Mouse (Mus musculus) lung, postnatal 0 days (tissue): Measurements from ENCODE around the gene Thpo. TPM values are rescaled to one million over a fixed set of nuclear protein-coding genes. Genes with fewer than 3 reads are reported as not detected.

Experiments used
- ATAC-seq: fragments of 200-750 bp; cut with Nextera tagmentation; 2 replicates; pipeline ENCODE4 v1.8.0; 2017; ENCODE audit warnings: moderate library complexity
- DNase-seq: peaks from one replicate; pipeline ENCODE4 v3.0.0-alpha.2; 2016; ENCODE audit warnings: low spot score
- H3K27ac ChIP-seq: fragments of 300-500 bp; sonication (generic); 2 replicates; pipeline ENCODE4 v1.5.1; 2014; ENCODE audit warnings: antibody characterized with exemption, mild to moderate bottlenecking, low read length, mixed read lengths
- H3K27me3 ChIP-seq: fragments of 300-500 bp; sonication (generic); replicated peaks from 2 replicates; pipeline ENCODE4 v1.6.1; 2014; ENCODE audit warnings: low read length, mixed read lengths; ENCODE audit not compliant: insufficient read depth
- H3K36me3 ChIP-seq: fragments of 300-500 bp; sonication (generic); 2 replicates; pipeline ENCODE4 v1.6.1; 2014; ENCODE audit warnings: low read length, mixed read lengths; ENCODE audit not compliant: insufficient read depth
- H3K4me1 ChIP-seq: fragments of 300-500 bp; sonication (generic); 2 replicates; pipeline ENCODE4 v1.6.1; 2014; ENCODE audit warnings: antibody characterized with exemption, low read depth, low read length, mixed read lengths; ENCODE audit not compliant: insufficient read depth
- H3K4me2 ChIP-seq: fragments of 300-500 bp; sonication (generic); replicated peaks from 2 replicates; pipeline ENCODE4 v1.6.1; 2014; ENCODE audit warnings: low read depth, mild to moderate bottlenecking, low read length, moderate library complexity, mixed read lengths
- H3K4me3 ChIP-seq: fragments of 300-500 bp; sonication (generic); 2 replicates; pipeline ENCODE4 v1.5.1; 2014; ENCODE audit warnings: low read depth, low read length
- H3K9ac ChIP-seq: fragments of 300-500 bp; sonication (generic); replicated peaks from 2 replicates; pipeline ENCODE4 v1.6.1; 2014; ENCODE audit warnings: low read depth, mild to moderate bottlenecking
- H3K9me3 ChIP-seq: fragments of 300-500 bp; sonication (generic); 2 replicates; pipeline ENCODE4 v1.6.1; 2016; ENCODE audit warnings: low read length, mixed read lengths
- CTCF ChIP-seq: IDR thresholded peaks from 2 replicates; pipeline ENCODE4 v1.5.1; 2016; ENCODE audit warnings: antibody characterized with exemption, mild to moderate bottlenecking
- EP300 ChIP-seq: IDR thresholded peaks from 2 replicates; pipeline ENCODE4 v1.6.1; 2016; ENCODE audit warnings: antibody characterized with exemption, mild to moderate bottlenecking, control low read depth
- WGBS: fragments of 180-500 bp; shearing (Covaris S2); extraction: QIAGEN DNeasy Blood & Tissue Kit; methylation state at CpG from one replicate; pipeline ENCODE4 v1.1.7; 2014; 5-methylcytosine and 5-hydroxymethylcytosine counted together
- polyA plus RNA-seq: library from polyadenylated mRNA; unstranded; fragments of >200 nt; fragmentation: Nextera tagmentation; extraction: Ambion mirVana; gene quantifications from 2 replicates; pipeline ENCODE4 v1.2.1, GENCODE M21; 2015

Thpo gene
- polyA plus RNA-seq, 1 experiment from 2014 or later: 0.81 TPM

DNA sequence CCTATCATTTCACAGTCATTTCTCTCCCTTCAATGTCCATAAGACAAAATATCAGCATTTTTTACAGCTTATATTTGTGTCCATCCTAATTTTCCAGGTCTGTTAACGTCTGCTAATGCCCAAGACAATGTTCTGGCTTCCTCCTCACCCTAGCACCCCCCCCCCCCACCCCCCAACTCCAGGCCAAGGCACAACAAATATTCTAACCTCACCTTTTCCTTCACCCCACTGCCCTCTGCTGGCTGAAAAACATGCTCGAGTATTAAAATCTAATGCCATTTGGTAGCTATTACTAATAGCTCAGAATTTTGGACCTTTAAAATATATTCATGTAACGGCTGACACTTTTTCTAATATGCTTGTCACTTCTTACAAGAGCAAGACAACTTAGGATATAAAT lies 27.4 kb upstream of the Thpo start:
- WGBS: 4% methylated on average over 3 of the region's 3 CpGs
- H3K9me3 ChIP-seq: no peaks in the 10 kb centered on the region
- H3K9ac ChIP-seq: no peak overlapping the region
- no peak overlapping the region for H3K27ac ChIP-seq
- H3K4me2 ChIP-seq: no peak overlapping the region
- DNase-seq: peak; percentile 56
- no peaks in the 10 kb centered on the region for H3K36me3 ChIP-seq
- TF ChIP-seq EP300: no peak
- peak; percentile 74 for TF ChIP-seq CTCF
- ATAC-seq: no peak
- H3K4me1 ChIP-seq: no peaks in the 10 kb centered on the region
- H3K27me3 ChIP-seq: no peaks in the 10 kb centered on the region
- H3K4me3 ChIP-seq: no peak overlapping the region

DNA sequence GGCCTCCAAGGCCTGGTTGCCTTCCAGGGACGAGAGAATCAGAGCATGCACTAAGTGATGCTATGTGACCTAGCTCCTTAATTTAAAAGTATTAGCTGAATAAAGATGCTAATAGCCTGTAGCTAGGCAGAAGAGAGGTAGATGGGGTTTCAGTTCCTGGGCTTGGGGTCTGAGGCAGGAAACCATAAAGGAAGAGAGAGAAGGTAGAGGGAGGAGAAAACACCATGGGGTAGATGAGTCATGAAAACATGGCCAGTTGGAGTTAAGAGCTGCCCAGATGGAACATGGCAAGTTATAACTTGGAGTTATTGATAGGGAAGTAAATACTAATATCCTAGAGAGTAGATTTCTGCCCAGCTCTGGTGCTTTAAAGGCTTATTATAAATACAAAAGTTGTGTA lies 23.1 kb upstream of the Thpo start:
- 74% methylated on average over 1 of the region's 1 CpGs for WGBS
- Histone ChIP-seq H3K9me3 (no peaks in the 10 kb centered on the region), H3K27me3 (no peaks in the 10 kb centered on the region), H3K4me2 (no peak overlapping the region), H3K27ac (no peak overlapping the region), H3K36me3 (no peaks in the 10 kb centered on the region), H3K9ac (no peak overlapping the region), H3K4me1 (no peaks in the 10 kb centered on the region), H3K4me3 (no peak overlapping the region)
- no peak for DNase-seq
- no peak for ATAC-seq
- no peak for TF ChIP-seq CTCF
- TF ChIP-seq EP300: no peak

DNA sequence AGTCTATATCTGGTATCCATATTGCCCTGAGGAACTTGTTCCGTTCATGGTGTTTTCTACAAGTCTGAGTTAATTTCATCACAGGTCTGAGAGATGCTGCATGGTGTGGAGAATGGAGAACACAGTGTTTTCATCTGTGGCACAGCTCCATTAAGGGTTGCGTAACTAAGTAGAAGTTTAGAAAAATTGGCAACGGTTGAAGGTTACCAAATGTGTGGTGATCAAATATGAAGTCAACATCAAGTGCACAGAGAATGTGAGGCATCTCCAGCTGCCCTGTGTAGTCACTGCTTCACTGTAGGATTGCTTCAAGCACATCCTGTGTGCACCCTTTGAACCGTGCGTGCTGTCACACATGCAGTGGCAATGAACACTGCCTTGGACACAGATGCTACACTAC lies 21.7 kb upstream of the Thpo start:
- WGBS: 54% methylated on average over 5 of the region's 5 CpGs
- no peak overlapping the region for H3K4me3 ChIP-seq
- no peak overlapping the region for H3K27ac ChIP-seq
- H3K4me1 ChIP-seq: no peaks in the 10 kb centered on the region
- H3K4me2 ChIP-seq: no peak overlapping the region
- DNase-seq (peak; percentile 87), ATAC-seq (peak; percentile 96)
- no peaks in the 10 kb centered on the region for H3K27me3 ChIP-seq
- H3K36me3 ChIP-seq: no peaks in the 10 kb centered on the region
- H3K9ac ChIP-seq: no peak overlapping the region
- TF ChIP-seq EP300: peak; percentile 79
- no peak for TF ChIP-seq CTCF
- no peaks in the 10 kb centered on the region for H3K9me3 ChIP-seq

DNA sequence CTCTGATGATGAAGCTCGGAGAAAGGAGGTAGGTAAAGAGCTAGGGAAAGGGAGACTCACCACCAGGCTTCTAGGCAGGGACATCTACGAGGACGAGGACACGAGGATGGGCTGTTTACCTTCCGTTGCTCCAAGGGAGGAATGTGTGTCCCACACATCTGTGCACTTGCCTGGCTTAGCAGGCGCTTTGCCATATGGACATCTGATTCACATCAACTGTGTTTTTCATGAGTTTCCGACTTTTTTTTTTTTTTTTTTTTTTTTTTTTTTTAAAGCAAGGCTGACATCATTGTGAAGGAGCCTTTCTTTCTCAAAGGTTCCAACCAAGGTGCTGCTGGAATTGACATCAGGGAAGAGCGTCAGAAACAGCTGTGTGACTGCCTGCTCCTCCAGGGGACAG lies 16.2 kb upstream of the Thpo start:
- 36% methylated on average over 8 of the region's 8 CpGs for WGBS
- no peak for DNase-seq
- no peak for TF ChIP-seq CTCF

DNA sequence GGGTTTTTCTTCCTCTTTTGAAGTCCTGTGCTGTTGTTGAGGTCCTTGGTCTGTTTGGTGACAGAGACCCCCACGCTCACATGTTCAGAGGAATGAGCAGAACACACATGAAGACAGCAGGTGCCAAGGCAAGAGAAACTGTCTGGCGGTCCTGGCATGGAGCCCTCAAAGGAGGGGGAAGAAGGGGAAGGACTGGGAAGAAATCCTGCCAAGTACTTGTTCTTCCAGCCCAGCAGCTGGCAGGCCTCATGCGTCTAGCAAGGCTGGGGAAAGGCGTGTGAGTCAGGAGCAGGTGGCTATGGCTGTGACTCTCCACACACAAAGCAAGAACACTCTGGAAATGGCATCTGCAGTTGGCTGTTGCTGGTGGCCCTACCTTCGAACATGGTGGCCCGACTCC lies 12.3 kb upstream of the Thpo start:
- Histone ChIP-seq H3K9ac (no peak overlapping the region), H3K4me3 (no peak overlapping the region), H3K36me3 (no peaks in the 10 kb centered on the region), H3K27ac (no peak overlapping the region), H3K9me3 (no peaks in the 10 kb centered on the region), H3K4me2 (no peak overlapping the region), H3K27me3 (no peaks in the 10 kb centered on the region), H3K4me1 (no peaks in the 10 kb centered on the region)
- TF ChIP-seq EP300: no peak
- TF ChIP-seq CTCF: no peak
- WGBS: 41% methylated on average over 6 of the region's 6 CpGs
- ATAC-seq (peak; percentile 84), DNase-seq (peak; percentile 87)

More for the DNA sequence above, 16.2 kb upstream of the Thpo start:
- H3K4me3 ChIP-seq: no peak overlapping the region
- no peaks in the 10 kb centered on the region for H3K9me3 ChIP-seq
- H3K27ac ChIP-seq: no peak overlapping the region
- H3K9ac ChIP-seq: no peak overlapping the region
- H3K36me3 ChIP-seq: no peaks in the 10 kb centered on the region
- no peaks in the 10 kb centered on the region for H3K27me3 ChIP-seq
- no peak for ATAC-seq
- no peak overlapping the region for H3K4me2 ChIP-seq
- no peaks in the 10 kb centered on the region for H3K4me1 ChIP-seq

DNA sequence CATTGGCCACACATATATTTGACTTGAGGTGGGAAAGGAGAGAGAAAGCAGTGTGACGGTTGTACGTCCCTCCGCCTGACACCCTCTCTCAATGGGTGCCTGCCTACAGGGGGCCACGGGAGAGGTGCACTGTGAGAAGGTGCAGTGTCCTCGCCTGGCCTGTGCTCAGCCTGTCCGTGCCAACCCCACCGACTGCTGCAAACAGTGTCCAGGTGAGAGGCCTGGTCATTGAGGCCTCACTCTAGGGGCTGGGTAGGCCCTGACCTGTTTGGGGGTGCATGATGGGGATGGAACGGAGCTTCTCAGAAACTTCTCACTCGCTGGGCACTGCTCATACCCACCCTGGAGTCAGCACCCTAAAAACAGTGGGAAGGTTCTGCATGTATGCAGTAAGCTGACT lies 5.5 kb upstream of the Thpo start:
- H3K4me1 ChIP-seq: no peaks in the 10 kb centered on the region
- no peak overlapping the region for H3K4me2 ChIP-seq
- TF ChIP-seq EP300 (no peak), CTCF (no peak)
- H3K4me3 ChIP-seq: no peak overlapping the region
- ATAC-seq: no peak
- H3K36me3 ChIP-seq: no peaks in the 10 kb centered on the region
- no peak for DNase-seq
- no peak overlapping the region for H3K27ac ChIP-seq
- 90% methylated on average over 9 of the region's 9 CpGs for WGBS
- H3K9me3 ChIP-seq: no peaks in the 10 kb centered on the region
- peaks cover 4% of the 10 kb centered on the region for H3K27me3 ChIP-seq
- H3K9ac ChIP-seq: no peak overlapping the region

DNA sequence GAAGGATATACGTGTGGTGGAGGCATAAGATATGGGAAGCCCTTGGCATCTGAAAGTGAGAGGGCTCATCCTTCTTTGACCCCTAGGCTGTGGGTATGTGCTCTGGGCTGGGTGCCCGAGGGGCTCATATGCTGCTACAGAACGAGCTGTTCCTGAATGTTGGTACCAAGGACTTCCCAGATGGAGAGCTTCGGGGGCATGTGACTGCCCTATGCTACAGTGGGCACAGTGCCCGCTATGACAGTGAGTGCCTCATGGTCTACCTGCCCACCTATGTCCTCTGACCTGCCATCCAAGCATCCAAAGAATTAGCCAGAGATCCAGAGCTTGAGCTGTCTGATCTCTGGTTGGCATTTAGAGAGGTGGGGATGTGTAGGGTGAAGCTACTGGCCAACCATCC lies 2.5 kb upstream of the Thpo start:
- no peaks in the 10 kb centered on the region; the same call in 1 of the 2 replicates for H3K4me1 ChIP-seq
- TF ChIP-seq CTCF (no peak), EP300 (no peak)
- no peak overlapping the region for H3K4me2 ChIP-seq
- WGBS: 79% methylated on average over 5 of the region's 5 CpGs
- H3K36me3 ChIP-seq: no peaks in the 10 kb centered on the region
- ATAC-seq: no peak
- no peak for DNase-seq
- H3K27me3 ChIP-seq: peaks cover 17% of the 10 kb centered on the region
- no peak overlapping the region for H3K4me3 ChIP-seq
- no peaks in the 10 kb centered on the region for H3K9me3 ChIP-seq
- H3K9ac ChIP-seq: no peak overlapping the region
- H3K27ac ChIP-seq: no peak overlapping the region
